Mouse (Mus musculus) embryonic facial prominence, embryonic 13.5 days (tissue): ENCODE measurements around the gene Arhgef28. TPM values are rescaled to one million over a fixed set of nuclear protein-coding genes. Genes with fewer than 3 reads are reported as not detected.

Experiments used
- ATAC-seq: fragments of 200-750 bp; cut with Nextera tagmentation; 2 replicates; pipeline ENCODE4 v1.8.0; 2017; ENCODE audit warnings: low read depth; ENCODE audit not compliant: insufficient number of reproducible peaks, insufficient read depth, low FRiP score, low TSS enrichment
- H3K27ac ChIP-seq: fragments of 300-500 bp; sonication (generic); 2 replicates; pipeline ENCODE4 v1.5.1; 2015; ENCODE audit warnings: moderate library complexity, mild to moderate bottlenecking, inconsistent platforms
- H3K27me3 ChIP-seq: fragments of 300-500 bp; sonication (generic); 2 replicates; pipeline ENCODE4 v1.6.1; 2015; ENCODE audit warnings: mild to moderate bottlenecking, inconsistent platforms
- H3K36me3 ChIP-seq: fragments of 300-500 bp; sonication (generic); 2 replicates; pipeline ENCODE4 v1.6.1; 2015; ENCODE audit warnings: mild to moderate bottlenecking, inconsistent platforms
- H3K4me1 ChIP-seq: fragments of 300-500 bp; sonication (generic); 2 replicates; pipeline ENCODE4 v1.6.1; 2015; ENCODE audit warnings: inconsistent platforms
- H3K4me2 ChIP-seq: fragments of 300-500 bp; sonication (generic); 2 replicates; pipeline ENCODE4 v1.6.1; 2015; ENCODE audit warnings: moderate library complexity, mild to moderate bottlenecking, inconsistent platforms
- H3K4me3 ChIP-seq: fragments of 300-500 bp; sonication (generic); 2 replicates; pipeline ENCODE4 v1.5.1; 2015; ENCODE audit warnings: mild to moderate bottlenecking, inconsistent platforms
- H3K9ac ChIP-seq: fragments of 300-500 bp; sonication (generic); 2 replicates; pipeline ENCODE4 v1.6.1; 2015; ENCODE audit warnings: mild to moderate bottlenecking, inconsistent platforms
- H3K9me3 ChIP-seq: fragments of 300-500 bp; sonication (generic); 2 replicates; pipeline ENCODE4 v1.6.1; 2016; ENCODE audit warnings: inconsistent platforms
- WGBS: fragments of 180-500 bp; shearing (Covaris S2); methylation state at CpG from one replicate; pipeline ENCODE4 v1.1.7; 2015; ENCODE audit warnings: mixed read lengths; 5-methylcytosine and 5-hydroxymethylcytosine counted together
- polyA plus RNA-seq: library from polyadenylated mRNA; unstranded; fragments of >200 nt; fragmentation: Nextera tagmentation; extraction: Ambion mirVana; gene quantifications from 2 replicates; pipeline ENCODE4 v1.2.1, GENCODE M21; 2015

The Arhgef28 gene
- polyA plus RNA-seq, 1 experiment from 2014 or later = 12.9 TPM

- Histone ChIP-seq H3K4me1 (peaks cover 34% of the 10 kb centered on the region), H3K4me3 (no peak overlapping the region), H3K9ac (no peak overlapping the region), H3K36me3 (no peaks in the 10 kb centered on the region), H3K9me3 (no peaks in the 10 kb centered on the region), H3K27ac (no peak overlapping the region), H3K4me2 (no peak overlapping the region), H3K27me3 (no peaks in the 10 kb centered on the region)
- ATAC-seq = no peak
- 34% methylated on average over 6 of the region's 6 CpGs for WGBS
Measured at GRCm38 (mm10) chr13:97888046-97888445, 318.2 kb downstream of the Arhgef28 start.

DNA sequence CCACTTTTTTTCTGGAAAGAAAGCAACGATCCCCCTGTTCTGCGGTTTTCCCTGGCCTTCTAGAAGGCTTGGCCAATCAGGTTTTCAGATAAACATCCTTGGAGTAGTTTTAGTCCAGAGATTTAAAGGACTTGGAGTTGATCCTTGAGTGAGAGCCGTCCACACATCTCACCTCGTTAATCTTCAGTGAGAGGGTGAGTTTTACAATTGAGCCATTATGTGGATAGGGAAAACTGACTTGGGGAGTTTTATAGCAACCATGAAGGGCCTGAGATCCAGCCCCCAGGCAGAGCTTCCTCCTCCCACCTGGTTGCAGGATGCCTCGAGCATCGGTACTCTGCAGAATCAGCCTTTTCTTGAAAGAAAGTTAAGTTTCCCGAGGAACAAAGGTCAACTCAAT is 318.7 kb downstream of the Arhgef28 start:
- H3K4me1 ChIP-seq = peaks cover 30% of the 10 kb centered on the region
- no peak for ATAC-seq
- no peaks in the 10 kb centered on the region for H3K9me3 ChIP-seq
- WGBS = 17% methylated on average over 7 of the region's 7 CpGs
- H3K27ac ChIP-seq = no peak overlapping the region
- no peak overlapping the region for H3K4me2 ChIP-seq
- no peaks in the 10 kb centered on the region for H3K27me3 ChIP-seq
- H3K9ac ChIP-seq = no peak overlapping the region
- no peak overlapping the region for H3K4me3 ChIP-seq
- H3K36me3 ChIP-seq = no peaks in the 10 kb centered on the region

DNA sequence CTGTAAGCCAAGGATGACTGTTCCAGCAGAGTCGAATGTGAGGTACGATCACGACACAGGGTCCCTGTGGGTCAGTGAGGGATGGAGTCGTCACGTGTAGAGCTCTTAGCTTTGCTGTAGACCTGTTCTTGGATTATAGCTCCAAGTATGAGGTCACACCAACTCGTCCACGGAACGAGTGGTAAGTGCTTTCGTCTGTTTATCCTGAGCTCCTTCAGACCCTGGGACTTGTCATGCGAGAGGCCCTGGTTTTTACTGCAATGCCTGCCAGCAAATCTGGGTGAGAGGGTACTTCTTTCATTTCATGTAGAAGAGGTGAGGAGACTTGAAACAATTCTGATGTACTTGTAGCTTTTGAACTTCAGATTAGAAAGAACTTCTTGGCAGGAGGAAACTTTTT is 322.6 kb downstream of the Arhgef28 start:
- WGBS = 64% methylated on average over 10 of the region's 10 CpGs

DNA sequence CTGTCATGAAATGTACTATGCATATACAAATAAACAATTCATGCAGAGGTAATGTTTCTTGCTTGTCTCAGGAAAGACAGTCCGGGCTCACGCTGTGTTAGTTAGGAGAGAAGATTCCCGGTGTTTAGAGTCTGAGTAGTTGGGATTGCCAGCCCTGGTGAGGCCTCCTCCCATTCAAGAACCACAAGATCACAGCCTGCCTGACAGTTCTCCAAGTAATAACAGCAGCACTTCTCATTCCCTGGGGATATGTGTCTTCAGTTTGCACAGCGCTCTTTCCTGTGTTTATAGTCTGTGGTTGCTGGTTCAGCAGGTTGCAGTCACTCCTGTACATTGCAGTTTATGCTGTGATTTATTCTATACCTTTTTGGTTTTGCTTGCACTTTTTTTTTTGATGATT is 329.8 kb downstream of the Arhgef28 start:
- Histone ChIP-seq H3K9me3 (no peaks in the 10 kb centered on the region), H3K4me2 (no peak overlapping the region), H3K9ac (no peak overlapping the region), H3K36me3 (no peaks in the 10 kb centered on the region), H3K4me1 (peaks cover 7% of the 10 kb centered on the region), H3K4me3 (no peak overlapping the region), H3K27ac (no peak overlapping the region), H3K27me3 (no peaks in the 10 kb centered on the region)
- no peak for ATAC-seq
- 65% methylated on average over 4 of the region's 4 CpGs for WGBS

More for the DNA sequence above, 322.6 kb downstream of the Arhgef28 start:
- H3K4me2 ChIP-seq = no peak overlapping the region
- H3K27ac ChIP-seq = no peak overlapping the region
- no peak for ATAC-seq
- no peaks in the 10 kb centered on the region for H3K9me3 ChIP-seq
- no peak overlapping the region for H3K9ac ChIP-seq
- H3K36me3 ChIP-seq = no peaks in the 10 kb centered on the region
- H3K4me1 ChIP-seq = peaks cover 19% of the 10 kb centered on the region
- H3K27me3 ChIP-seq = no peaks in the 10 kb centered on the region
- H3K4me3 ChIP-seq = no peak overlapping the region

GRCm38 (mm10) chr13:97876031-97876430 is 330.2 kb downstream of the Arhgef28 start:
- no peak for ATAC-seq
- H3K9ac ChIP-seq = no peak overlapping the region
- H3K9me3 ChIP-seq = no peaks in the 10 kb centered on the region
- no peak overlapping the region for H3K4me2 ChIP-seq
- peaks cover 7% of the 10 kb centered on the region for H3K4me1 ChIP-seq
- H3K27me3 ChIP-seq = no peaks in the 10 kb centered on the region
- no peaks in the 10 kb centered on the region for H3K36me3 ChIP-seq
- 77% methylated on average over 6 of the region's 6 CpGs for WGBS
- no peak overlapping the region for H3K27ac ChIP-seq
- H3K4me3 ChIP-seq = no peak overlapping the region

DNA sequence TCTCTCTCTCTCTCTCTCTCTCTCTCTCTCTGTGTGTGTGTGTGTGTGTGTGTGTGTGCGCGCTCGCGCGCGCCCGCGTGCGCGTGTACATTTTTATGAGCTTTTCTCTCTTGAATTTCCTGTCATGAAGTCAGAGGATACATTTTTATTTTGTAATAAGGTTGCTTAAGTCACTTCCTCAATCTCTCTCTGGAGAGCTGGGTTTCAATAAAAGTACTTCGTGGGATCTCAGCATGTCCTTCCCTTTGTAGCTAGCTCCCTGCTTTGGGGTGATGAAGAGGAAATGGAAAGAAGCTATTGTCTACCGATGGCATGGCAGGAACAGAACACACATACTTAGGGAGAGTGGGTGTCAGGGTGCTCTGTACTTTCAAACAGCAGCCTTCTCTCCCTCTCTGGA is 336.8 kb downstream of the Arhgef28 start:
- peaks cover 24% of the 10 kb centered on the region for H3K4me1 ChIP-seq
- H3K4me2 ChIP-seq = no peak overlapping the region
- H3K4me3 ChIP-seq = no peak overlapping the region
- no peaks in the 10 kb centered on the region for H3K27me3 ChIP-seq
- no peak overlapping the region for H3K27ac ChIP-seq
- H3K9ac ChIP-seq = no peak overlapping the region
- no peak for ATAC-seq
- no peaks in the 10 kb centered on the region for H3K9me3 ChIP-seq
- WGBS = 89% methylated on average over 12 of the region's 12 CpGs
- no peaks in the 10 kb centered on the region for H3K36me3 ChIP-seq

- ATAC-seq = no peak
- Histone ChIP-seq H3K9me3 (no peaks in the 10 kb centered on the region), H3K27ac (peak overlapping the region; percentile 55; the same call in 1 of the 2 replicates), H3K4me1 (peaks cover 24% of the 10 kb centered on the region), H3K9ac (peak overlapping the region; percentile 22; the same call in 1 of the 2 replicates), H3K27me3 (no peaks in the 10 kb centered on the region), H3K4me3 (no peak overlapping the region), H3K36me3 (no peaks in the 10 kb centered on the region), H3K4me2 (peak overlapping the region; percentile 27; the same call in 1 of the 2 replicates)
- 21% methylated on average over 13 of the region's 13 CpGs for WGBS
Measured at GRCm38 (mm10) chr13:97867322-97867962, 338.8 kb downstream of the Arhgef28 start.

DNA sequence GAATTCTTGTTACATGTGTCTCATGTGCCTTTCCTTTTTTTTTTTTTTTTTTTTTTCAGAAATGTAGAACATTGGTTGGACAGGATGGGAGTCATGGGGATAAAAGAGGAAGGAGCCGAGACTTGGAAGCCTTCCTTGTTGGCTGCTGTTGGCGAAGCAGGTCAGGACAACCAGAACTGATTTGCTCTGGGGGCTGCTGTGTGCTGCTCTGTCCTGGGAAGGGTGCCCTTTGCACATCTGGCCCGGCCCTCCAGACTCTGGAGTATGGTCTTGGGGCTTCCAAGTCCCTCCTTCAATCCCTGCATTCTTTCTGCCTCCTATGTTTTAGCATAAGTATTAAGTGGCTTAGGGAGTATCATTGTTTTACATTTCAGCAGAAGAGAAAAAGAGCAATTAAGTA is 347.2 kb downstream of the Arhgef28 start:
- no peak overlapping the region for H3K4me2 ChIP-seq
- H3K27me3 ChIP-seq = no peaks in the 10 kb centered on the region
- H3K27ac ChIP-seq = no peak overlapping the region
- no peaks in the 10 kb centered on the region for H3K4me1 ChIP-seq
- 89% methylated on average over 3 of the region's 3 CpGs for WGBS
- H3K9ac ChIP-seq = no peak overlapping the region
- ATAC-seq = no peak
- no peaks in the 10 kb centered on the region for H3K9me3 ChIP-seq
- no peak overlapping the region for H3K4me3 ChIP-seq
- H3K36me3 ChIP-seq = no peaks in the 10 kb centered on the region

DNA sequence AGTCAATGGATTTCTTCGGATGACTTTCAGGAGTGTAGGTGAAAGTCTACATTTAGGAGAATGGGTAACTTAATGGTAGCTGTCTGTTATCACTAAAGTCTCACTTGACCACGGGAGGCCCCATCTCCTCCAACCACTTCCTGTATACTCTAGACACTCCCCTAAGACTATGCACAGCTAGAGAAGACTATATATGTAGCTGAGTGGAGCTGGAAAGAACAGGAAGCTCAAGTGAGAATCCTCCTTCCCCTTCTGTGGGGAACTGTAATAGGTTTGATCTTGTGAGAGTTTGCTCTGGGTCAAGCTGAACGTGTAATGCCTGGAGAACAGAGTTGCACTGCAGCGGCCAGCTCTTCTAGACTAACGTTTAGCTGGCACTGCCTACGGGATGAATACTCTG is 348.4 kb downstream of the Arhgef28 start:
- H3K9ac ChIP-seq = no peak overlapping the region
- no peak overlapping the region for H3K27ac ChIP-seq
- no peaks in the 10 kb centered on the region for H3K27me3 ChIP-seq
- no peak overlapping the region for H3K4me3 ChIP-seq
- no peak overlapping the region for H3K4me2 ChIP-seq
- peaks cover 7% of the 10 kb centered on the region; the same call in 1 of the 2 replicates for H3K4me1 ChIP-seq
- no peaks in the 10 kb centered on the region for H3K36me3 ChIP-seq
- WGBS = 80% methylated on average over 6 of the region's 6 CpGs
- H3K9me3 ChIP-seq = no peaks in the 10 kb centered on the region
- ATAC-seq = no peak

DNA sequence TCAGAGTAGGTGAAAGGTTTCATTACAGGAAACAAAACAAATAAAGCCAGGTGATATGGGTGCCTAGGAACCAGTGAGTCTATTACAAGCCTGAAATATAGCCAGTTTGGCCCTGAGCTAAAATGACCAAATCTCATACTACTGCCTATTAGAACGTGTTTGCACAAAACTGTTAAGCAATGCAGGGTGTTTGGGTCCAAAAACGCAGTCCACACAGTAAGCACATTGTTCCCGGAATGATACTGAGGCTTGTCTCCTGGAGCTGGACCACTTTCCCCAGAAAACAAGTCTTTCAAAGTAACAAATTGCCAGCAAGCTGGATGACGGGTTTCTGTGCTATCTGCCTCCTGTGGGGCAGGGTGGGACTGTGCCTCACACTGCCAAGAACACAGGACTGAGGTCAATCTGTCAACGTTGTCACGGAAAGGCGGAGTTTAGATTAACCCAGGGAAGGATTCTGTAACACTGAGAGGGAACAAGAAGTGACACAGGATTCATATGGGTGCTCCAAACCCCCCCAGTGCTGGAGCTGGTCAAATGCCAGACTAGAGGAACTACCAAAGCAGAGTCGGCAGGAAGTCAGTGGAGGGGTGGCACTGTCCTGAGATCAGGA is 352.8 kb downstream of the Arhgef28 start:
- Histone ChIP-seq H3K36me3 (no peaks in the 10 kb centered on the region), H3K4me1 (peaks cover 7% of the 10 kb centered on the region; the same call in 1 of the 2 replicates), H3K9ac (no peak overlapping the region), H3K27ac (no peak overlapping the region), H3K27me3 (no peaks in the 10 kb centered on the region), H3K4me2 (no peak overlapping the region), H3K9me3 (no peaks in the 10 kb centered on the region), H3K4me3 (no peak overlapping the region)
- no peak for ATAC-seq
- WGBS = 73% methylated on average over 8 of the region's 8 CpGs
